8 mouse cellular contexts compared by ENCODE assay signal in genomic region chr14:72293677-72294387, GRCm38 (mm10).
A peak's percentile ranks its signal among the peaks of the same experiment; 100 is the strongest.
DNase-seq lines count a peak whose midpoint lies in the region; ATAC-seq and TF ChIP-seq lines count a peak whose summit lies in the region.

No protein-coding gene starts in this region.

- H3K36me3 ChIP-seq in embryonic facial prominence, embryonic 11.5 days (replicated peaks; ENCODE audit: control insufficient read depth, insufficient read depth, low read depth, low read length) = no peaks in the 10 kb centered on the region
- no peaks in the 10 kb centered on the region for H3K36me3 ChIP-seq in kidney, postnatal 0 days (ENCODE audit: insufficient read depth, low read length)
- no peaks in the 10 kb centered on the region for H3K36me3 ChIP-seq in neural tube, embryonic 11.5 days (ENCODE audit: control insufficient read depth, insufficient read depth, low read length)

- H3K4me3 ChIP-seq in cerebellum, adult 2 months (replicated peaks; ENCODE audit: insufficient read depth, low read depth, low read length) = no peak overlapping the region
- no peak overlapping the region for H3K4me3 ChIP-seq in embryonic facial prominence, embryonic 11.5 days (ENCODE audit: low read depth, low read length)
- H3K4me3 ChIP-seq in kidney, postnatal 0 days (replicated peaks; ENCODE audit: low read depth, low read length) = no peak overlapping the region
- no peak overlapping the region for H3K4me3 ChIP-seq in neural tube, embryonic 11.5 days (ENCODE audit: low read depth, low read length)

- no peaks in the 10 kb centered on the region for H3K4me1 ChIP-seq in cerebellum, adult 2 months (ENCODE audit: control insufficient read depth, insufficient read depth, low read length)
- no peaks in the 10 kb centered on the region for H3K4me1 ChIP-seq in embryonic facial prominence, embryonic 11.5 days (ENCODE audit: control insufficient read depth, insufficient read depth, low read length)
- 0 out of 2 replicates have a peak, but pooled peaks cover 5% of the 10 kb centered on the region for H3K4me1 ChIP-seq in kidney, postnatal 0 days (replicated peaks; ENCODE audit: insufficient read depth, low read length)
- H3K4me1 ChIP-seq in neural tube, embryonic 11.5 days (ENCODE audit: control insufficient read depth, insufficient read depth, low read length) = no peaks in the 10 kb centered on the region

- H3K9me3 ChIP-seq in embryonic facial prominence, embryonic 11.5 days (replicated peaks; ENCODE audit: control insufficient read depth, low read length) = no peaks in the 10 kb centered on the region
- no peaks in the 10 kb centered on the region for H3K9me3 ChIP-seq in kidney, postnatal 0 days (replicated peaks; ENCODE audit: low read length)
- H3K9me3 ChIP-seq in neural tube, embryonic 11.5 days (ENCODE audit: control insufficient read depth, low read length) = no peaks in the 10 kb centered on the region

- WGBS in cerebellum, adult 2 months = 67% methylated on average over 9 of the region's 9 CpGs
- 66% methylated on average over 9 of the region's 9 CpGs for WGBS in embryonic facial prominence, embryonic 11.5 days
- WGBS in kidney, postnatal 0 days = 63% methylated on average over 9 of the region's 9 CpGs
- 68% methylated on average over 9 of the region's 9 CpGs for WGBS in neural tube, embryonic 11.5 days

- no peaks in the 10 kb centered on the region for H3K27me3 ChIP-seq in cerebellum, adult 2 months (ENCODE audit: control insufficient read depth, insufficient read depth, low read length)
- H3K27me3 ChIP-seq in embryonic facial prominence, embryonic 11.5 days (ENCODE audit: control insufficient read depth, insufficient read depth, low read length) = no peaks in the 10 kb centered on the region
- H3K27me3 ChIP-seq in kidney, postnatal 0 days (ENCODE audit: insufficient read depth, low read length) = no peaks in the 10 kb centered on the region
- H3K27me3 ChIP-seq in neural tube, embryonic 11.5 days (ENCODE audit: control insufficient read depth, insufficient read depth, low read length) = no peaks in the 10 kb centered on the region

- H3K27ac ChIP-seq in cerebellum, adult 2 months (ENCODE audit: insufficient read depth, low read length) = no peak overlapping the region
- H3K27ac ChIP-seq in embryonic facial prominence, embryonic 11.5 days (replicated peaks; ENCODE audit: low read depth, low read length) = no peak overlapping the region
- H3K27ac ChIP-seq in kidney, postnatal 0 days = no peak overlapping the region
- H3K27ac ChIP-seq in neural tube, embryonic 11.5 days (ENCODE audit: low read depth, low read length) = no peak overlapping the region

- DNase-seq in cerebellum, adult 2 months = peak; percentile 9 to 13
- no peak for DNase-seq in cerebellum, adult 18-20 months
- DNase-seq in 3134 (ENCODE audit: extremely low read depth, insufficient read length, low spot score) = peak; percentile 9
- peak; percentile 70 for DNase-seq in embryonic facial prominence, embryonic 11.5 days (ENCODE audit: low spot score)
- peak; percentile 79 for DNase-seq in kidney, postnatal 0 days (ENCODE audit: low spot score)
- peak; percentile 35 for DNase-seq in neural tube, embryonic 11.5 days (ENCODE audit: low spot score)
- no peak for DNase-seq in urinary bladder, postnatal 25 days (ENCODE audit: low spot score)
- DNase-seq in cerebellum, adult 11-12 months = no peak

- no peak for TF ChIP-seq CTCF in cerebellum, adult 2 months (IDR thresholded peaks at IDR 0.05; ENCODE audit: borderline replicate concordance, insufficient read depth, low read depth, low read length)
- peak; percentile 71 for TF ChIP-seq CTCF in kidney, postnatal 0 days (IDR thresholded peaks at IDR 0.05; ENCODE audit: low read depth)

- no peak for TF ChIP-seq POLR2A in cerebellum, adult 2 months (IDR thresholded peaks at IDR 0.05; ENCODE audit: borderline replicate concordance, insufficient read depth, low read length)

- H3K9ac ChIP-seq in embryonic facial prominence, embryonic 11.5 days (replicated peaks; ENCODE audit: low read length) = no peak overlapping the region
- H3K9ac ChIP-seq in kidney, postnatal 0 days (ENCODE audit: low read depth, low read length) = no peak overlapping the region
- no peak overlapping the region for H3K9ac ChIP-seq in neural tube, embryonic 11.5 days (ENCODE audit: low read length)

- H3K4me2 ChIP-seq in embryonic facial prominence, embryonic 11.5 days (ENCODE audit: low read depth, low read length) = no peak overlapping the region
- H3K4me2 ChIP-seq in kidney, postnatal 0 days (ENCODE audit: low read length) = no peak overlapping the region
- no peak overlapping the region for H3K4me2 ChIP-seq in neural tube, embryonic 11.5 days (ENCODE audit: low read depth)

- ATAC-seq in embryonic facial prominence, embryonic 11.5 days (replicated peaks; ENCODE audit: insufficient number of reproducible peaks, low FRiP score, low TSS enrichment, low read depth) = peak; percentile 14; the same call in 1 of the 2 replicates
- ATAC-seq in kidney, postnatal 0 days (replicated peaks; ENCODE audit: low FRiP score, low read depth) = peak; percentile 57
- no peak for ATAC-seq in neural tube, embryonic 11.5 days (ENCODE audit: insufficient read depth, low FRiP score, low TSS enrichment)

Comparison
In these comparisons a context has a peak if more than half of its experiments do, and no peak if none do; other contexts are left out.
1. DNase-seq: peak in cerebellum, adult 2 months (2 of 2), 3134 (single experiment), embryonic facial prominence, embryonic 11.5 days (single experiment), kidney, postnatal 0 days (single experiment) and neural tube, embryonic 11.5 days (single experiment); none in cerebellum, adult 18-20 months (0 of 2), urinary bladder, postnatal 25 days (single experiment) and cerebellum, adult 11-12 months (single experiment).